Mouse (Mus musculus) fibroblast of lung, adult 2 months (primary cell): ENCODE results near the gene Chrdl2.

ENCODE experiments used
- DNase-seq: peaks from one replicate; pipeline ENCODE4 v3.0.0-alpha.2; 2011; ENCODE audit warnings: low read depth

Gene Chrdl2

DNA sequence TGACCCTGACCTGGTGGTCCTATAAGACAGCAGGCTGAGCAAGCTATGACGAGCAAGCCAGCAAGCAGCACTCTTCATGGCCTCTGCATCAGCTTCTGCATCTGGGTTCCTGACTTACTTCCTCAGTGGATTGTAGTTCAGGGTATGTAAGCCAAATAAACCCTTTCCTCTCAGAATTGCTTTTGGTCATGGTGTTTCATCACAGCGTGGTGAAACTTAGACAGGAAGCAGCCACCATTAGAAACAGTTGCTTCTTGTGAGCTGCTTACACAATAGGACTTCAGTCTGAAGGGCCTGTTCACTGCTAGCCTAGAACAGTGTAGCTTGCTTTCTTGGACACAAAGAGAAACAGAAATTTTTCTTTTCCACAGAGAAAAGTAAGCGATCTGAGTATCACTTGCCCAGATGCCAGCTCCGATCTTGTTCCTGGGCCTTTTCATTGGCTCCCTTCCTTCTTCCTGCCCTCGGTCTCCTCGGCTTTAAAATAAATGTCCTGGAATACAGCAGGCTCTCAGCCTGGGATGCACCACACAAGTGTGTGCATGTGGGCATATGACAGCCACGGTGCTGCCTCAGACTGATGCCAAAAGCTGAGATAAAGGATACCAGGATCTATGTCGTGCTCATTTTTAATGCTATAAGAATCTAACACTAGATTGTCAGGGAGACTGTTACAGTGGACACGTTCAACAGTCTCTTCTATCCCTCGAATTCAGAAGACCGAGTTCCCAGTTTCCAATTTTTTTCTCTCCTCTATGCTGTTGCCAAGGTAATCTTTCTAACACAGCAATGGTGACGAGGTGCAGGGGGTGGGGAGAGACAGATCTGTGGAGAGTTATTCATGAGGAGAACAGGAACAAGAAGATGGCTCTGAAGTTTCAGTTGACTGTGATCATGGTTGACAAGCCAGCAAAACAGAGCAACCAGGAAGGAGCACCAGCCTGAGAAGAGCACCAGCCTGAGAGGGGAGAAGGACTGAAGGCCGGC is 23.4 kb upstream of the Chrdl2 start:
- no peak for DNase-seq

DNA sequence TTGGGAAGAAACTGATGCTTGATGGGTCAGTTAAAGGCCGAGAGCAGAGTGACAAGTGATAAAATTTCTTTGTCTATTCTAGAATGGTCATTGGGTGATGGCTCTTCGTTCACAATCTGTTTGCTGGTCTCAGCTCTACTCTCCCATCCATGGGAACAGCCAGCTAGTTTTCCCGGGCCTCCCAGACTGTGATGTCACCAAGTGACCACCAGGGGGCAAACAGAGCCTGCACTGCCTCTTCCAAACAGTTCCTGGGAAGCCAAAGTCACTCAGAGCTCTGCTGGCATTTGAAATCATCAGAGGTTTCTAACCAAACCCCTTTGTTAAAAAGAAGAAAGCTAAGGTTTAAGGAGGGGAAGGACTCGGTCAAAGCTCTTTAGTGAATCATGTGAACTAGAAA is 17.2 kb upstream of the Chrdl2 start:
- DNase-seq: no peak

DNA sequence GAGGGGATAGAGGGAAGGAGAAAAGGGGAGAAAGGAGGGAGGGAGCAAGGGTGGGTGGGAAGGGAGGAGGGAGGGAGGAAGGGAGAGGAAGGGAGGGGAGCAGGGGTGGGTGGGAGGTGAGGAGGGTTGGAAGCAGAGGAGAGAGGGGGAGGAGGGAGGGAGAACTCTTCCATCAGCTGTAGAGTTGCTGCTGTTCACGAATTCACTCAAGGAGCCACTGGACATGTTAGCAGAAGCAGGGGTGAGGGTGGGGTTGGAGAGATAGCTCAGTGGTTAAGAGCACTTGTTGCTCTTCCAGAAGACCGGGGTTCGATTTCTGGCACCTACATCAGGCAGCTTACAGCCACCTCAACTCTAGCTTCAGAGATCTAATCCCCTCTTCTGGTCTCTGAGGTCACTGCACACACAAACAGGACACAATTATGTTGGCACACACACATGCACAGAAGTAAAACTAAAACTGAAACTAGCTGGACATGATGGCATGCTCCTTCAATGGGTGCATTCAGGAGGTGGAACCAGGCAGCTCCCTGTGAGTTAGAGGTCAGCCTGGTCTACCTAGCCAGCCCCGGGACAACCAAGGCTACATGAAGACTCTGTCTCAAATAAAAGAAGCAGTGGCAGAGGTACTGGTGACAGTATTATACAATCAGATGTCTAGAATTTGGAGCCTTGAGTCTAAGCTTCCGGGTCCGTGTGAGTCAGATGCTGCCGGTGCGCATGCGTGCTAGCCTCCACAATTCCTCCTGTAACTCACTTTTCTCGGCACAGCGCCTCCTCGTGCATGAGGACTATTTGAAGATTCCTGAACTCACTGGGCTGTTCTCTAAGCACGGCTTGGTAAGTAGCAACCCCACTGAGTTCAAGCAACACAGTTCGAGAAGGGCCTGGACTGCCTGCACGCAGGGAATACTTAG is 15.9 kb upstream of the Chrdl2 start:
- DNase-seq: no peak

DNA sequence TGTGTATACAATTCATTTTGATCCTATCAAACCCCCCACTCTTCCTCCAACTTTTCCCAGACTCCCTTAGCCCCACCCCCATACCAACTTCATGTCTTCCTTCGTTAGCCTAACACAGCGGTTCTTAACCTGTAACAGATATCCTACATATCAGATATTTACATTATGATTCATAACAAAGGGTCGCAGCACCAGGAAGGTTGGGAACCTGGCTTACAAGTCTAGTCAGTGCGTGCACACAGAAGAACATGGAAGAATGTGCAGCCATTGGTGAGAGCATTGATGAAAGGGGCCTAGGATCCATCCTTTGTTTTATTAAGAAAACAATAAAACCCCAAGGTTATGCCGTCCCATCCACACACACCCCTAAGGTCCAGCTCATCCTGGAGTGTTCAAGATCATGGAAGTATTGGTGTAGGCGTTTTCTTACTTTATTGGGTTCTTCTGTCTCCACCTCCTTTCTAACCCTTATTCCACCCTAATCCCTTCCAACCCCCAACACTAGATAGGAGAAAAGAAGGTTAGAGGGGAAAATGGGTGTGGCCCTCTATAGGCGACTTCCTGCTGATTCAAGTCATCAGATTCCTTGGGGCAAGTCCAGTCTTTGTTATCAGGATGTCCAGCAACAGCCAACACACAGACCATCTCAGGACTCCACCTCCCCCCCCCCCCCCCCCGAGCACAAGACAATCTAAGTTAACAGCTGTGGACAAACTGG is 14.8 kb upstream of the Chrdl2 start:
- DNase-seq: no peak

DNA sequence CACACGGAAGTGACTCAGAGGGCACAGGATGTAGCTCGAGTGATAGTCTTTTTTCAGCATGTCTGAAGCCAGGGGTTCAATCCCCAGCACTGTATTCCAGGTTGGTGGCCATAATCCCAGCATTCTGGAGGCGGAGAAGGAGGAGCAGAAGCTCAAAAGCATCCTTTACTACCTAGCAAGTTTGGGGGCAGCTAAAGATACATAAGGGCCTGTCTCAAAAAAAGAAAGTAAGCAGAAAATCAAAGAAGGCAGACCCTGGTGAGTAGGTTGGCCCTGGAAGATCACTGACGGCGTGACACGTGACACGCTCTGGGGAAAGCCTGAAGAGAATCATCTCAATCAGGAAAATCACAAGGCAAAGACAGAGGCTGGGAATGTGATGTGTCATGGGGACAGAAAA is 12.8 kb upstream of the Chrdl2 start:
- no peak for DNase-seq

DNA sequence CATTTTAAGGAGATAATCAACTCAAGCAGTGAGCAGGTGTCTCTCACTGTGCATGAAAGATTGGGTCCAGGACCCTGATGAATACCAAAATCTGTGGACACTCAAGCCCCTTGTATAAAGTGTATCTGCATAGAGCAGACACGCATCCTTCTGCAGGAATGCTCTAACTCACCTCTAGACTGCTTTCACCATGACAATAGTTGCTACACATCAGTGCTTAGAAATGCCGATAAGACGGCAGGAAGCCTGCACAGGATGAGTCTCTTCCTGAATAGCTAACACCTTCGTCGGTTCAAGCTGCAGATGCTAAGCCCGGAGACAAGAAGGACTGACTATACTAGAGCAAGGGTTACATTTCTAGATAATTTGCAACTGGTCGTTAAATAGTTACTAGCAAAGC is 10.8 kb upstream of the Chrdl2 start:
- DNase-seq: no peak

DNA sequence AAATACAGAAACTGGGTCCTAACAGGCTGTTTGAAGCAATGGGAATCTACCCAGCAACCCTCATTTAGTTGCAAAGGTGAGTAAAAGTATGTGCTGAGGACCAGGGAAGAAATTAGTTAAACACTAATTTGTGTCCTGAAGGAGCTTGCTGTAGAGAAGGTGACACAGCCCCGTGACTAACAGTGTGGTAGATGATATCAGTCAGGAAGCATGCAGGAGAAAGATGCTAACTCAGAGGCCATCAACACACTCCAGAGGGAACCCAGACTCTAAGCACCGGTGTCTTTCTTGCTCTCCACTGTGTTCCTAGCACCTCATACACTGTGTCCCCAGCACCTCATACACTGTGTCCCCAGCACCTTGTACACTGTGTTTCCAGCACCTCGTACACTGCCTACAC is 7.3 kb upstream of the Chrdl2 start:
- no peak for DNase-seq

DNA sequence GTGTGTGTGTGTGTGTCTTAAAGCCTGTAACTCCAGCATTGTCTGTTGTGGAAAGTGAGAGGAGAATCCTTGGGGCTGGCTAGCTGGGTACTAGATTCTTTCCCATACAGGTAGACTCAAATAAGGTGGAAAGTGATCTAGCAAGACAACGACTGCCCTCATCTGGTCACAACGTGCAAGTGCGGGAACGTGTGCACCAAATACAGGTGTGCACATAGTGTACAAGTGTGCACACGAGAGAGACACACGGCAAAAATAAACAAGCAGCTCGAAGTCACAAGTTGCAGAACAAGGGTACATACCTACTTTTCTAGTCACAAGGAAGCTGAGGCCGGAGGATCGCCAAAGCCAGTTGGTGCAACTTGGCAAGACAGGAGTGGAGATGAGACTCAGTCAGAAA is 2.2 kb upstream of the Chrdl2 start:
- no peak for DNase-seq

DNA sequence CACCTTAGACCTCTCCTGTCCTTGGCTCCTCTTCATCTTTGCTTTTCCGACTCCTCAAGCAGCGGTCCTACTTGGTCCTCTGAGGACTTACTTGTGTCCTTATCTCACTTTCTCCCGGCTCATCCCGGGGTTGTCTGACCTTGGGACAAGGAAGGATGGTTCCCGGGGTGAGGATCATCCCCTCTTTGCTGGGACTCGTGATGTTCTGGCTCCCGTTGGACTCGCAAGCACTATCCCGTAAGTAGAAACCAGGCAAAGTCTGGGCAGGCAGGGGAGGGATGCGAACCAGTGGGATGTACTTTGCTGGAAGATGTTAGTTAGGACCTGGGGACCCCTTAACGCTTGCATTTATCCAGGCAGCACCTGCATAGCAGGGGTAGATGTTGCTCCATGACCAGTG is 439 bp downstream of the Chrdl2 start:
- DNase-seq: no peak

DNA sequence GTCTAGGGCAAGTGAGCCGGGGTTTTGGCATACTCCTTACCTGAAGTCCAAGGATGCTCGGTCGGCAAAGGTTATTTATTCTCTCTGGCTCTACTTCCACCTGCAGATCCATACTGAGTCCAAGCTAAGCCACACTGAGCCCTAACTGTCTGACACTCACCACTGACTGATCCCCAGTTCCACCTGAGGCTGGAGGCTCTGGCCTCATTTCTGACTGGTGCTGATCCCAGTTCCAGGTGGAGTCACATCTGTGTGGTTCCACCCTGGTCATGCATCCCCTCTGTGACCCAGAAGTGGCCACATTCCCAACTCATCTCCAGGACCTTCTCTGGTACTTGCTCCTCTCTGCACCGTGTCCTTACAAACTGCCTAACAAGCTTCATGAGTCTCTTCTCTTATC is 2.8 kb downstream of the Chrdl2 start:
- DNase-seq: no peak

DNA sequence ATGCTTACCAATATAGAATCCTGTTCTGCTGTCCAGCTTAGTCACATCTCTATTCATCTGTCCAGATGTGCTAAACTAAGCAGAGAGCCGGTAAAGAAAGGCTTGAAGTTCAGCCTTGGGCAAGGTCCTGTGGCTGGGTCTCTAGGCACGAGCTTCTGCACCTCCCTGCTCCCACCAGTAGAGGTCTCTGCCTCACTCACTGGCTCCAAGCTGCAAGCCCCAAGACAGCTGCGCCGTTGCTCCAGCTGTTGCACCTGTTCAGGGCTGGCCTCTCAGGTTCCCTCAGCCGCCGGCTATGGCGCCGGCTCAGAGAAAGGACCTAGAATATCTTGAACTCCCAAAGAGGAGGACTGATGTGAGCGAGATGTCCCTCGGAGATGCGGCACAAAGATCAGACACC is 3.7 kb downstream of the Chrdl2 start:
- DNase-seq: no peak

DNA sequence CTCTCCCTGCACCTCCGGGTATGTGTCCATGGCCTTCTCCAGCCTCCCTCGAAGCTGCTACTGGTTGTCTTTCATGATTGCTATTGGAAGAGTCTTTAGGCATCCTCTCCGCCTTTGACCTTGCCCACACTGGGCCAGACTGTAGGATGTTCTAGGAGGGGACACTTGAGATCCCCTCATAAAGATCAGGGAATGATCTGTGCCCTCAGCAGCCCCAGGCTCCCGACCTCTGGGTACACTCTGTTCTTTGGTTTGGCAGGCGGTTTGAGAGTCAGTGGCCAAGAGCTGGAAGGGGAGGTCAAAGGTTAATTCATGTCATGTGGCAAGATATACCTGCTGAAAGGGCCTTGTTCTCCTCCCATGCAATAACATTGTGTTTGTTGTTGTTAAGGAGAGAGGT is 4.7 kb downstream of the Chrdl2 start:
- DNase-seq: no peak

DNA sequence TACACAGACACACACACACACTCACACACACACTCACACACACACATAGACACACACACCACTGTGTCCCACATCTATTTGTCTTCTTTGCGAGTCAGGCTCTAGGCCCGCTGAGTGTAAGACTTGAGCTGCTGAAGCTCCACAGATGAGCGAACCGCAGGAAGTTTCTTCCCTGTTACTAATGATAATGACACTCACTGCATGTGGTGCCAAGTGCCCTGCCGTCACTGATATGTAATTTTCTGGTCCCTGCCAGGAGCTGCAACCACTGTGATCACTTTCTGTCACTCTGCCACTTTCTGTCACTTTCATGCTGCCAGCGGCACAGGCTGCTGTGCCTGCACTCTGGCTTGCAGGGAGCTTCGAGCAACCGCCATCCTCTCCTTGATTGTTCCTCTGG is 6.1 kb downstream of the Chrdl2 start:
- no peak for DNase-seq

DNA sequence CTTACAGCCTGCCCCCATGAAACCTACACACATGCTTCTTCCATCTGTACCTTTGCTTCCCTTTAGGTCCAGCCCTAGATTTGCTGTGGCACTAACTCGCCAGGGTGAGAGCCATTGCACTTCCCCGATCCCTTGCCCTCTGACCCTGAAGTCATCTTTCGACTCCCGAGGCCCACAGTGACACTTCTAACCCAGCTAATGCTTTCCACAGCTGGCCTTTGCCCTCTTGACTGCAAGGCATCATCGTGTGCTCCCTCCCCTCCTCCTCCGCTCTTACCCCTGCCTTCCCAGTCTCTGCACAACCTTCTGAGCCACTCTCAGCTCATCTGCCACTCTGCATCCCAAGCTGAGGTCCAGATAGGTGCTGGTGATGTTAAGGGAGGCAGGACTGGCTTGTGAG is 6.5 kb downstream of the Chrdl2 start:
- no peak for DNase-seq

DNA sequence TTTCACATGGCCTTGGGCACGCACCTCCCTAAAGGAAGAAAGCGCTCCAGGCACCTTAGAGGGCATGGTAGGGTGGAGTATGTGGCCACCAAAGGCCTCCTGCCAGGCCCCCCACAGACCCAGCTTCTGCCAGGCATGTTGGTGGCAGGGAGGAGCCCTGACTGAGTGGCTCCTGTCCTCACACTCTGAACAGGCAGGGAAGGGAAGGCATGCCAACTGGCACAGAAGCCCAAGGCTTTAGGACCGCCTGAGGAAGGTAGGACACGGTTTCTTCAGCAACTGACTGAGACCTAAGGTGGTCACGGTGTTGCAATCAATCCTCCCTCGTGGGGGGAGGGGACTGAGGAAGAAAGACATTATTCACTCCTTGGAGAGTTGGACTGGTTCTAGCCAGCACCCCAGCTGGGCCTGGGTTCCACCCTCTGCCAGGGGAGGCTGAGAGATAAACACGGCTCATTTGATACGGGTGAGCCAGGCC is 8.2 kb downstream of the Chrdl2 start:
- peak; percentile 48 for DNase-seq

DNA sequence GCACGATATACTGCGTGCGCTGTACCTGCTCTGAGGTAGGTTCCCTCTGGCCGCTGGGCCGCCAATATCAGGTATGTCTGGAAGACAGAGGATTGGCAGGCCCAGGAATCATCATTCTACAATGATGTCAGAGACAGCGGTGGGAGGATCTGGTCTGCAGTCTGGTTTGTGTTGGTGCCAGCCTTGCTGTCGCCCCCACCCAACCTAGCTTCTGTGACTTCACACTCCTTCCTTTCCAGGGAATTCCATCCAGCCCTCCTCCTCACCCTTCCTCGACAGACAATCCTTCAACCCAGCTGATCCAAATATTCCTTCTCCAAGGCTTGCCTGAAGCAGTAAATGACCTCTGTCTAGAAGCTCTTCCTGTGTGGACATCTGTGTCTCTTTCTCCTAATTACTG is 11.1 kb downstream of the Chrdl2 start:
- DNase-seq: no peak

DNA sequence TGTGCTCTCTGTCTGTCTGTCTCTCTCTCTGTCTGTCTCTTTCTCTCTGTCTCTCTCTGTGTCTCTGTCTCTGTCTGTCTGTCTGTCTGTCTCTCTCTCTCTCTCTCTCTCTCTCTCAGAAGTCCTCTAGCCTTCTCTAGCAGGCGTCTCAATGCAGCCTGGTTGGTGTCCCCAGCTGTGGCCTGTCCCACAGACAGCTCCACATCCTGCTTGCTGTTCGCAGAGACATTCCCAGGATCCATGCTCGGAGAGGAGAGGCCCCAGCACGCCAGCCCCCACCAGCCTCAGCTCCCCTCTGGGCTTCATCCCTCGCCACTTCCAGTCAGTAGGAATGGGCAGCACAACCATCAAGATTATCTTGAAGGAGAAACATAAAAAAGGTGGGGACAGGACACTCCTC is 21.4 kb downstream of the Chrdl2 start:
- no peak for DNase-seq

DNA sequence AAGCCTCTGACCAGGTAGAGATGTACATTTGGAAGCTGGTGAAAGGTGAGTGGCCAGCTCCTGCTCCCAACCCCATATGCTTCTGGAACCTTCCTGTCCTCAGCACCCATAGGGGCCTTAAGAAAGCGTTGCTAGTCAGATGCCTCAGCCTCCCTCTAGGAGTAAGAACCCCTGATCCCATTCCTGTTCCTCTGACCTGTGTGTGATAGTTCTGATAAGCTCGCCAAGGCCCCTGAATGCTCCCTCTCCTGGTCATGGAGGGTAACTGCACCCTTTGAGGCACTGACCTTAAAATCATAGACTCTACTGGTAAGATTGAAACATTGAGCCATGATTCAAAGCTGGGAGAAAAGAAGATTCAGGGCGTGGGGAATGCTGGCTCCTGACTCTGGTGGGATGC is 23.3 kb downstream of the Chrdl2 start:
- no peak for DNase-seq

DNA sequence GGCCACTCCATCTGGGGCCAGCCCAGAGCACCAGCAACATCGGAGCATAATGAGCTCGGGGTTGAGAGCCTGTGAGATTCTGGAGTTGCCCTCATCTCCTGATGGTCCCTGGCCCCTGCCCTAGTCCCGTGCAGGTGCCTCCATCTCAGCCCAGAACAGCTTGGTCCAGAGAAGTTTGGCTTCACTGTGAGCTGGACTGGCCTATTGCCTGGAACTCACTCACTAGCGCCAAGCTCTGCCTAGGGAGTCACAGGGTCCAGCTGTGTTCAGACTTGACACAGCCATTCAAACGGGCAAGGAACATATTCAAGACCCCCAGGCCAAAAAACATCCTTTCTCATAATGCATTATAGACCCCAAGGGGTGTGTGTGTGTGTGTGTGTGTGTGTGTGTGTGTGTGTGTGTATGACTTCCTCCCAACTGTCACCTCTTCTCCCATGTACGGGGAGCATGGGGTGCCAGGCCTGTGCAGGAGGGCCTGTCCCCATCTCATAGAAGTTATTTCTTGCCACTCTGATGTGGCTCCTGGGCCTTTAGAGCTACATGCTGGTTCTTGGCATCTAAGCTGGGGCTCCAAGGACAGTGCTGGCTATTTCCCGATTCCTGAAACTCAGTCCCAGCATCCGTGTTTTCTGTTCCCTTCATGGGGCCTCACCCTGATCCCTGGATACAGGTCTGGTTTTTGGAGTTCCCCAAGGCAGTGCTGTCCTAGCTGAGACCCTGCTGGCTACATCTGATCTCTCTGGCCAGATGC is 25.2 kb downstream of the Chrdl2 start:
- no peak for DNase-seq

DNA sequence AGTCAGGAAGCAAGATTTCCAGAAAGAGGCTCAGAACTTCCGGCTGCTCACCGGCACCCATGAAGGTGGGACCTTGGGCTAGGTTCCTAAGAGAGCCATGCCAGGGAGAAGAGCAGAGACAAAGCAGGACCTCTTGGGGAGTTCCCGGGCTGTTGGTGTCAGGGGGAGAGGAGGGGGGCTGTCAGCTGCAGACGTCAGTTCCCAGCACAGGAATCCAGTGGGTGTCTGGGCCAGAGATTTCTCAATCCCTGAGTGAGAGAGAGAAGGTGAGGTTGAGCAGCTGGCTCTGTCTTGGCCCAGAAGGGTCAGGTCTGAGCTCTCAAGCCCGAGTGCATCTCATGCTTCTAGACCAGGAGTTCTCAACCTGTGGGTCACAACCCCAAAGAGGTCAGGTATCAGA is 27.7 kb downstream of the Chrdl2 start:
- no peak for DNase-seq

DNA sequence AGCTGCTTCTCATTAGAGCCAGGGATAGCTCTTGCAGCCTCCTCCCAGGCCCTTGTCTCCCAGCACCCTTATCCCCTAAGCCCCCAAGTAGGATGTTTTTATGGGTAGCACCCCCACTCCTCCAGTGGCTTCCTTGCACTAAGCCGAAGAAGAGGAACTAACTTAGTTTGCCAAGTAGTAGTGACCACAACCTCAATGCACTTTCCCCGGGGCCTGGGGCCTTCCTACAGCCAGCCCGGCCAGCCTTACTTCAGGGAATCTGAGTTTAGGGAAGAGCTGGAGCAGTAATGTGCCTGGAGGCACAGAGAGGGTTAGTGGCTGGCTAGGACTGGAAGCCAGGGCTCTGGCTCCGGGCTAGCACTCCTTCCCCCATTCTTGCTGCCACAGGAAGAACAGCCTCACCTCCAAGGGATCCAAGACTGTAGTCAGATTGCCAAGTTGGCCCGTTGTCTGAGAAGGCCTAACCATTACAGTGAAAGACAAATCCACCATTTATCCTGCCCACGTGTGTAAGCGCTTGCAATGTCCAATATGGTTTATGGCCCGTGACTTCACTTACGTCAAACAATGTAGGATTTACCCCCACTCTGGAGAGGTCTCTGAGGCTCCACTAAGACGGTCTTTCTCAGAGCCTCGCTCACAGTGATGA is 29.0 kb downstream of the Chrdl2 start:
- DNase-seq: peak; percentile 53
